Mouse (Mus musculus): ENCODE measurements at regions not wholly inside any gene's neighbourhood (a gene's known extent, or its start where the extent isn't known, plus 50 kb on each side); places are given as distances from the start of the nearest gene placed in this dataset.

DNA sequence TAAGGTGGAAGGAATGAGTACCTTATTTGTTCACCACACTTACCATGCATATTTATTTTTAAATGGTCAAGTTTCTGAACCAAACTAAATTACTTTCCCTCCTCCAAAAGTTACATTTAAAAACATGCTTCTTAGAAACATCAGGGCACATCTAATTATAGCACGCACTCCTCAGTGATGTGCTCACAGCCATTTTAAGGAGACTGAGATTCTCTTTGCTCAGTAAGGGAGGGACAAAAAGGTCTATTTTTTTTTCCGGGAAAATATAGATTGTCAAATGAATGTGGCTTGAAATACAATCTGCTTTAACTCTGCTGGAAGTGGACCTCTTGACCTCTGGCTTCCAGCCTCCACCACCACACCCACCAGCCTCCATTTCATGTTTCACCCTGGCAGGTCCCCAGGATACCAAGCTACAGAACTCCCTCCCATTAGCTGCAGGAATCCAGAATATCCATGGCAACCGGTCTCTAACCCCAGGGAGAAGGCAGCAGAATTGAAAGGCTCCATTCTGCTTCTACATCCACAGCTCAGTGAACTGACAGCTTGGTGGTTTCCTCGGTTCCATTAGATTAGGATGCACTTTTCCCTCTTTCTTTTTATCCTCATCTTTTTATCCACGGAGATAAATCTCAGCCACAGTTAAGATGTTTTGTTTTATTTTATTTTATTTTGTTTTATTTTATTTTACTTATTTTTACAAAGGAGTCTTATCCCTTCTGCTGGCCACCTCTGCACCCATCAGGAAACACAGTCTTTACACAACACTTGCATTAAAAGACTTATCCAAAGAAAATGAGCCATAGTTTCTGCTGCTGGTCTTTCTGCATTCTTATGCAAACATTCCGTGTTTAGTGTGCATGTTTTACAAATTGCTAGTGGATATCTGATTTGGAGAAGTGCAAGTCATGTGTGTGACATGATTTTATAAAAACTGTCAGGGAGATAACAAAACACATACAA, 152.2 kb upstream of the Prr30 start:
- TF ChIP-seq POLR2A (IDR thresholded peaks at IDR 0.05; ENCODE audit: extremely low read depth, insufficient read depth, low read length): no peak
- TF ChIP-seq CTCF (IDR thresholded peaks at IDR 0.05; ENCODE audit: extremely low read depth, insufficient read depth, low read length): no peak
- H3K27ac ChIP-seq (ENCODE audit: insufficient read depth, low read length): no peak overlapping the region
- no peaks in the 10 kb centered on the region for H3K4me1 ChIP-seq (ENCODE audit: control insufficient read depth, insufficient read depth, low read length)
- H3K4me3 ChIP-seq (ENCODE audit: insufficient read depth, low read length): no peak overlapping the region

DNA sequence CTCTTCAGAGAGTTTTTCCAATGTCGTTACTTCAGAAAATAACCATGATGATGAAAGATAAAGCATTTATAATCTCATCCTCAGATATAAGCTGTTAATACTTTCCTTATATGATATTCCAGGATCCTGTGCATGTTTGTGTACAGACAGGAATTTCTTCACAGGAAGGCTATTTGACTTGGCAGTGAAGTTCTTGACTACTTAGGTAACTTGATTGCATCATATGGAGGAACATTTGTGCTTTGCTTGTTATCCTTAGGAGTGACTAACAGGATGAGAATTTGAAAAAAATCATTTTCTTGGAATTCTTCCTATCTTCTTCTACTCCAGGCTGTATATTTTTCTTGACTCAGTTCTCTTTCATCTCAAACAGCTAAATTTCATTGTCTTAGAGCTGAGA, 140.2 kb upstream of the Prr30 start:
- H3K4me3 ChIP-seq (ENCODE audit: insufficient read depth, low read length): no peak overlapping the region
- no peaks in the 10 kb centered on the region for H3K4me1 ChIP-seq (ENCODE audit: control insufficient read depth, insufficient read depth, low read length)
- no peak overlapping the region for H3K27ac ChIP-seq (ENCODE audit: insufficient read depth, low read length)
- TF ChIP-seq CTCF (IDR thresholded peaks at IDR 0.05; ENCODE audit: extremely low read depth, insufficient read depth, low read length) (no peak), POLR2A (IDR thresholded peaks at IDR 0.05; ENCODE audit: extremely low read depth, insufficient read depth, low read length) (no peak)

DNA sequence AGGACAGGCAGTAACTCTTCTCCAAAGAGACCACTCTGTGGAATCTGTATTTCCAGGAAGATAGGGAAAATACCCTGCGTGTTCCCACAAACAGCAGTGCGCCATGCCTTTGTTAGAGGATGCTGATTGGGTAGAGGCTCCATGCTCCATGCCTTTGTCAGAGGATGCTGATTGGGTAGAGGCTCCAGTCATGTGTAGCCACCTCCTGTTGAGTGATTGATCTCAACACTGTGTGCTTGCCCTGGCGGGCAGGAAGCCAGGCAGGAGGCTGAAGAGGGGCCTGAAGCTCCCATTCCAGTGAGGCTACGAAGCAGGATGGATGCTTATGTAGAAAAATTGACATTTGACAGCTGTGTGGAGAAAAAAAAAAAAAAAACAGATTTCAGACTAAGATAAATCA, 131.9 kb upstream of the Prr30 start:
- H3K4me3 ChIP-seq (ENCODE audit: insufficient read depth, low read length): no peak overlapping the region
- no peaks in the 10 kb centered on the region for H3K4me1 ChIP-seq (ENCODE audit: control insufficient read depth, insufficient read depth, low read length)
- H3K27ac ChIP-seq (ENCODE audit: insufficient read depth, low read length): no peak overlapping the region
- TF ChIP-seq CTCF (IDR thresholded peaks at IDR 0.05; ENCODE audit: extremely low read depth, insufficient read depth, low read length) (no peak), POLR2A (IDR thresholded peaks at IDR 0.05; ENCODE audit: extremely low read depth, insufficient read depth, low read length) (no peak)

DNA sequence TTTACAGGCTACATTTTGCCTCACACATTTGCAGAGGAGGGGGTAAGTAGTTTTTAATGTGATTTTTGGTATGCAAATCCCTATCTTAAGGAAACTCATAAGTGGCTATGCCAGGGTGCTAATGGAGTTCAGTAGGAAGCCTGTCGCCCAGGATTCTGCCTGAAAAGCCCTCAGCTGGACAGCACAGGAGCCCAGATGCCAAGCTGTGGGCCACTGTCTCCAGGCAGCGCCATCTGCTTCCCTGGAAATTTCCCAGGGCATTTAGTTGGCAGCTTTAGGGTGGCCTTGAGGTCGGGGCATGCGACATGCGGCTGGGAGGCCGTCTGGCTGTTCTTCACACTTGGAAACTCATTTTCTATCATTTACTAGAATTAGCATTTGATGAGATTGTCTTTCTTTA, 127.3 kb upstream of the Prr30 start:
- no peak overlapping the region for H3K4me3 ChIP-seq (ENCODE audit: insufficient read depth, low read length)
- H3K4me1 ChIP-seq (ENCODE audit: control insufficient read depth, insufficient read depth, low read length): no peaks in the 10 kb centered on the region
- TF ChIP-seq POLR2A (IDR thresholded peaks at IDR 0.05; ENCODE audit: extremely low read depth, insufficient read depth, low read length) (no peak), CTCF (IDR thresholded peaks at IDR 0.05; ENCODE audit: extremely low read depth, insufficient read depth, low read length) (no peak)
- no peak overlapping the region for H3K27ac ChIP-seq (ENCODE audit: insufficient read depth, low read length)

DNA sequence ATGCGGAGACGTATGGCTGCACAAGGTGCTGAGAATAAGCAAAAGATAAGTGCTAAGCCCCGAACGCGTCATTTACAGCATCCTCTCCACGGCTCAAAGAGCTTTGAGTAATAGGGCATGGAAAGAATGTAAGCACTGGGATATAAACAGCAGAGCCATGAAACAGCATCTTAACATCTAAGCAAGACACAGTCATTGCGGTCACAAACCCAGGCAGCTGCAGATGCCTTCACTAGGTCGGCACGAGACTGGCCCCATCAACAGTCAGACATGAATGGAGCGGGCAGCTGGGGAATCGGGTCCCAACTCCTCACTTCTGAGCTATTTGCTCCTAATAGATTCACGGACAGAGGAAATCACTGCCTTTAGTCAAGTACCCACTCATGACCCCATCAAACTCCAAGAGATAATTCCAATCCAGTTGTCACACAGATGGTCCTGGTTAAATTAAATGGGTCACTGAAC, 126.4 kb upstream of the Prr30 start:
- no peaks in the 10 kb centered on the region for H3K4me1 ChIP-seq (ENCODE audit: control insufficient read depth, insufficient read depth, low read length)
- TF ChIP-seq CTCF (IDR thresholded peaks at IDR 0.05; ENCODE audit: extremely low read depth, insufficient read depth, low read length): no peak
- no peak overlapping the region for H3K27ac ChIP-seq (ENCODE audit: insufficient read depth, low read length)
- H3K4me3 ChIP-seq (ENCODE audit: insufficient read depth, low read length): no peak overlapping the region

DNA sequence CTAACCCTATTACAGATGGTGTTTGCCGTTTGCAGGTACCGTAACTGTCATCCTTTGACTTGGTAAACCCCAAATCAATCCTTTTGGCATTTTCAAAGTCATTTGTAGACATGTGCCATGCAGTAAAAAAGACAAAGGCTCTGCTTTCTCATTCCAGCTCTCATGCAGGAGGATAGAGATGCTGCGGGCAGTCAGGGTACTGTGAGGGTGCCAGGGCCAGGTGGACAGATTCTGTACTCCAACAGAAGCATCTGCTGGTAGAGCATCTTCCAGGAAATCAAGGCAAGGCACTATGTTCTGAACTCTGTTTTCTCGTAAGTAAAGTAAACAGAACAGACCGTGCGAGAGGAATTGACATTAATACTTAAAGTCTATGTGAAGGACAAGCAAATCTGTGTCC, 123.2 kb upstream of the Prr30 start:
- TF ChIP-seq CTCF (IDR thresholded peaks at IDR 0.05; ENCODE audit: extremely low read depth, insufficient read depth, low read length) (no peak), POLR2A (IDR thresholded peaks at IDR 0.05; ENCODE audit: extremely low read depth, insufficient read depth, low read length) (no peak)
- H3K4me3 ChIP-seq (ENCODE audit: insufficient read depth, low read length): no peak overlapping the region
- H3K4me1 ChIP-seq (ENCODE audit: control insufficient read depth, insufficient read depth, low read length): no peaks in the 10 kb centered on the region
- no peak overlapping the region for H3K27ac ChIP-seq (ENCODE audit: insufficient read depth, low read length)

DNA sequence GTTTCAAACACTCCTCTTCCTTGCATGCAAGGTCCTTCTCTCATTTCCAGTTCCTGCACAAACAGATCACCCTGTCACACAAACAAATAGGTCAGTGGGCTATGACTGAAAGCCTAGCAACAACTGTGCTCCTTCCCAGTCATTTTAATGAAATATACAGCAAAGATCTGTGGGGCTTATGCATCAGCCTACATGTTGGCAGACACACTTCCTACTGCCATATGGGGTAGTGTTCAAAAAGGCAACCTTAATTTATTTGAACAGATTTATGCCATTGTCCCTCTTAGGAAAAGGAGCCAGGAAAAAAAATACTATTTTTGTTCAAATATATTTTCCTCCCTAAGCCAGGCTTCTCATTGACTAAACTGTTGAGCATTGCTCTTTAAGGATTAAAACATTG, 107.8 kb upstream of the Prr30 start:
- no peak overlapping the region for H3K27ac ChIP-seq (ENCODE audit: insufficient read depth, low read length)
- no peak overlapping the region for H3K4me3 ChIP-seq (ENCODE audit: insufficient read depth, low read length)
- TF ChIP-seq CTCF (IDR thresholded peaks at IDR 0.05; ENCODE audit: extremely low read depth, insufficient read depth, low read length) (no peak), POLR2A (IDR thresholded peaks at IDR 0.05; ENCODE audit: extremely low read depth, insufficient read depth, low read length) (no peak)

DNA sequence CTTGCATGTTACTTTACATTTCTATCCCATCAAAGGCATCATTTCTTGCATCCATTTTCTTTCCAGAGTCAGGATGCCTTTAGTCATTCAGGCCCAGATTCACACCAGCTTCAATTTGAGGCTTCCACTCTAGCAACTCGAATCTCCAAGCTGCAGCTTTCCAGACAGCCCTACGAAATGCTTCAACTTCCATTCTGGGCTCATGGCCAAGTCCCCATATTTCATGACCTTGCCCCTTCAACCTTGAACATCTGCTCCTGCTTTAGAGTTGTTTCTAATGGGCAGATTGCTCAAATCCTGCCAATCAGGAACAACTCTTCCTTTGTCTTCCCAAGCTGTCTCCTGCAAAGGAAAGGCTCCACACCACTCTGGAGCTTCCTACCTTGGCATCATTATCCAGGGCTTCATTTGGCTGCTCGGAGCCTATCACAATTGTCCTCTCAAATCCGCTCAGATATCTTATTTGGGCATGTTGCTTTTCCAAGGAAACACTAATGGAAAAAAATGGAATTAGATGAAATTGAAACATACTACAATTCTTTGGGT, 104.4 kb upstream of the Prr30 start:
- H3K4me1 ChIP-seq (ENCODE audit: control insufficient read depth, insufficient read depth, low read length): no peaks in the 10 kb centered on the region
- H3K27ac ChIP-seq (ENCODE audit: insufficient read depth, low read length): no peak overlapping the region
- TF ChIP-seq POLR2A (IDR thresholded peaks at IDR 0.05; ENCODE audit: extremely low read depth, insufficient read depth, low read length) (no peak), CTCF (IDR thresholded peaks at IDR 0.05; ENCODE audit: extremely low read depth, insufficient read depth, low read length) (no peak)
- H3K4me3 ChIP-seq (ENCODE audit: insufficient read depth, low read length): no peak overlapping the region

More for the DNA sequence above, 107.8 kb upstream of the Prr30 start:
- no peaks in the 10 kb centered on the region for H3K4me1 ChIP-seq (ENCODE audit: control insufficient read depth, insufficient read depth, low read length)

DNA sequence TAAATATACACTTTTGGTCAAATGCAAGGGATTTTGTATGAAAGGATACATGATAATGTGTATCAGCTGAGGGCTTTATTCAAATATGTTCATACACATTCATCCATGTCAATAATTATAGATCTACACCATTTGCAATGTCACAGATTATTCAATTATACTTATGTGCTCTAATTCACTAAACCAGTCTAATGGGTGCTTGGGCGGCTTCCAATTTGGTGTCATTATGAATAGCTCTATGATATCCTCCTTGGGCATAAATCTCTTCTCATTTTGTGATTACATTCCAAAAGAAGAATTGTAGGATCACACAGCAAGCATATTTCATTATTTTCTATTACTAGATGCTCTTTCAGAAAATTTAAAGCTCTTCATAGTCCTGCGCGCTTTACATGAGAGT, 97.7 kb upstream of the Prr30 start:
- no peak overlapping the region for H3K27ac ChIP-seq (ENCODE audit: insufficient read depth, low read length)
- TF ChIP-seq CTCF (IDR thresholded peaks at IDR 0.05; ENCODE audit: extremely low read depth, insufficient read depth, low read length) (no peak), POLR2A (IDR thresholded peaks at IDR 0.05; ENCODE audit: extremely low read depth, insufficient read depth, low read length) (no peak)
- no peaks in the 10 kb centered on the region for H3K4me1 ChIP-seq (ENCODE audit: control insufficient read depth, insufficient read depth, low read length)
- no peak overlapping the region for H3K4me3 ChIP-seq (ENCODE audit: insufficient read depth, low read length)

DNA sequence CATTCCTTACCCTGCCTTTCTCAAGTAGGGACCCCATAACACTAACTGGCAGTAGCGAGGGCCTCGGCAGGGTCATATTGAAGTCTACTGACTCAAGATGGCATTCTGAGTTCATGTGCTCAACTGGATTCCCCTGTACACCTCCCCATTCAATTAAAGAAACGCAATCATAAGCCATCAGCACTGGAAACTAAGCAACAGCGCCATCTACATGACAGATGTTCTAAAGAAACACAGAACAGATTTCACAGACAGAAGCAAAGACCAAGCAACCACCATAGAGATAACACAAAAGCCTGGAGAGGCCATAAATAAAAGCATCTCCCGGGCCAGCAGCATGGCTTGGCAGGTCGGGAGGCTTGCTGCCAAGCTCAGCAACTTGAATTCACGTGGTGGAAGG, 94.6 kb upstream of the Prr30 start:
- Histone ChIP-seq H3K27ac (ENCODE audit: insufficient read depth, low read length) (no peak overlapping the region), H3K4me1 (ENCODE audit: control insufficient read depth, insufficient read depth, low read length) (no peaks in the 10 kb centered on the region), H3K4me3 (ENCODE audit: insufficient read depth, low read length) (no peak overlapping the region)
- peak; percentile 37; the same call in 1 of the 2 replicates for TF ChIP-seq CTCF (IDR thresholded peaks at IDR 0.05; ENCODE audit: extremely low read depth, insufficient read depth, low read length)
- no peak for TF ChIP-seq POLR2A (IDR thresholded peaks at IDR 0.05; ENCODE audit: extremely low read depth, insufficient read depth, low read length)
